Mouse (Mus musculus): Measurements from ENCODE around the gene Tnrc6c. TPM values are rescaled to one million over a fixed set of nuclear protein-coding genes. Genes with fewer than 3 reads are reported as not detected.
A peak's percentile ranks its signal among the peaks of the same experiment; 100 is the strongest.

Gene Tnrc6c
- polyA plus RNA-seq, 1 experiment from 2014 or later = 8.7 TPM

- Histone ChIP-seq H3K9ac (ENCODE audit: low read length) (no peak overlapping the region), H3K36me3 (ENCODE audit: control insufficient read depth, insufficient read depth, low read length) (no peaks in the 10 kb centered on the region), H3K27me3 (ENCODE audit: control insufficient read depth, insufficient read depth, low read length) (no peaks in the 10 kb centered on the region), H3K27ac (replicated peaks in 1 of 2; ENCODE audit: control insufficient read depth in 1 of 2, insufficient read depth in 1 of 2, low read depth in 2 of 2, low read length in 2 of 2) (no peak overlapping the region), H3K4me1 (ENCODE audit: control insufficient read depth in 2 of 2, insufficient read depth in 2 of 2, low read length in 2 of 2) (peaks cover 7 to 11% of the 10 kb centered on the region in 2 experiments; a peak in 3 of 4 replicates), H3K4me2 (ENCODE audit: low read length) (no peak overlapping the region), H3K9me3 (ENCODE audit: control insufficient read depth, low read length) (no peaks in the 10 kb centered on the region), H3K4me3 (ENCODE audit: control insufficient read depth in 1 of 2, insufficient read depth in 1 of 2, low read depth in 1 of 2, low read length in 2 of 2) (no peak overlapping the region)
- WGBS = 80% methylated on average over 7 of the region's 7 CpGs
- no peak for ATAC-seq (ENCODE audit: insufficient number of reproducible peaks, insufficient read depth, low FRiP score, low read depth)
Observed at GRCm38 (mm10) chr11:117801650-117802049, 147.6 kb downstream of the Tnrc6c start.

- ATAC-seq (ENCODE audit: insufficient number of reproducible peaks, insufficient read depth, low FRiP score, low read depth) = no peak
Observed at GRCm38 (mm10) chr11:117803166-117803688, 149.1 kb downstream of the Tnrc6c start.

GRCm38 (mm10) chr11:117806781-117807180 lies 152.7 kb downstream of the Tnrc6c start:
- H3K36me3 ChIP-seq (ENCODE audit: control insufficient read depth, insufficient read depth, low read length) = no peaks in the 10 kb centered on the region
- H3K9me3 ChIP-seq (ENCODE audit: control insufficient read depth, low read length) = no peaks in the 10 kb centered on the region
- H3K4me2 ChIP-seq (ENCODE audit: low read length) = no peak overlapping the region
- H3K27me3 ChIP-seq (ENCODE audit: control insufficient read depth, insufficient read depth, low read length) = no peaks in the 10 kb centered on the region
- 92% methylated on average over 6 of the region's 6 CpGs for WGBS
- no peak overlapping the region for H3K27ac ChIP-seq (replicated peaks in 1 of 2; ENCODE audit: control insufficient read depth in 1 of 2, insufficient read depth in 1 of 2, low read depth in 2 of 2, low read length in 2 of 2)
- no peak for ATAC-seq (ENCODE audit: insufficient number of reproducible peaks, insufficient read depth, low FRiP score, low read depth)
- H3K4me1 ChIP-seq (ENCODE audit: control insufficient read depth in 2 of 2, insufficient read depth in 2 of 2, low read length in 2 of 2) = peaks cover 6 to 16% of the 10 kb centered on the region in 2 experiments
- H3K4me3 ChIP-seq (ENCODE audit: control insufficient read depth in 1 of 2, insufficient read depth in 1 of 2, low read depth in 1 of 2, low read length in 2 of 2) = no peak overlapping the region
- H3K9ac ChIP-seq (ENCODE audit: low read length) = no peak overlapping the region

More at GRCm38 (mm10) chr11:117803166-117803688, 149.1 kb downstream of the Tnrc6c start:
- Histone ChIP-seq H3K4me2 (ENCODE audit: low read length) (no peak overlapping the region), H3K27ac (replicated peaks in 1 of 2; ENCODE audit: control insufficient read depth in 1 of 2, insufficient read depth in 1 of 2, low read depth in 2 of 2, low read length in 2 of 2) (no peak overlapping the region), H3K9ac (ENCODE audit: low read length) (no peak overlapping the region), H3K4me3 (ENCODE audit: control insufficient read depth in 1 of 2, insufficient read depth in 1 of 2, low read depth in 1 of 2, low read length in 2 of 2) (no peak overlapping the region), H3K27me3 (ENCODE audit: control insufficient read depth, insufficient read depth, low read length) (no peaks in the 10 kb centered on the region), H3K4me1 (ENCODE audit: control insufficient read depth in 2 of 2, insufficient read depth in 2 of 2, low read length in 2 of 2) (peaks cover 4 to 6% of the 10 kb centered on the region in 2 experiments; a peak in 3 of 4 replicates), H3K36me3 (ENCODE audit: control insufficient read depth, insufficient read depth, low read length) (no peaks in the 10 kb centered on the region), H3K9me3 (ENCODE audit: control insufficient read depth, low read length) (no peaks in the 10 kb centered on the region)
- WGBS = 90% methylated on average over 3 of the region's 3 CpGs

- Histone ChIP-seq H3K27me3 (ENCODE audit: control insufficient read depth, insufficient read depth, low read length) (no peaks in the 10 kb centered on the region), H3K9ac (ENCODE audit: low read length) (peak within 1 kb of the TSS; percentile 93), H3K4me2 (ENCODE audit: low read length) (peak within 1 kb of the TSS; percentile 96), H3K36me3 (ENCODE audit: control insufficient read depth, insufficient read depth, low read length) (peaks cover 26% of the 10 kb centered on the region), H3K4me3 (ENCODE audit: control insufficient read depth in 1 of 2, insufficient read depth in 1 of 2, low read depth in 1 of 2, low read length in 2 of 2) (peak within 1 kb of the TSS; percentile 83 to 93), H3K27ac (replicated peaks in 1 of 2; ENCODE audit: control insufficient read depth in 1 of 2, insufficient read depth in 1 of 2, low read depth in 2 of 2, low read length in 2 of 2) (peak within 1 kb of the TSS; percentile 63 to 65), H3K9me3 (ENCODE audit: control insufficient read depth, low read length) (no peaks in the 10 kb centered on the region), H3K4me1 (ENCODE audit: control insufficient read depth in 2 of 2, insufficient read depth in 2 of 2, low read length in 2 of 2) (peaks cover 6 to 22% of the 10 kb centered on the region in 2 experiments)
- WGBS = under 1% methylated on average over 75 of the region's 75 CpGs
- peak; percentile 59 for ATAC-seq (ENCODE audit: insufficient number of reproducible peaks, insufficient read depth, low FRiP score, low read depth)
Observed at GRCm38 (mm10) chr11:117809407-117810311, 155.6 kb downstream of the Tnrc6c start, which contains the start of the genes Gm20708 and Syngr2. Gene Gm20708 (plus strand): TSS chr11:117809668. Gene Syngr2 (plus strand): TSS chr11:117809668.

GRCm38 (mm10) chr11:117810401-117811046 lies 156.4 kb downstream of the Tnrc6c start:
- Histone ChIP-seq H3K9ac (ENCODE audit: low read length) (peak overlapping the region; percentile 93), H3K27ac (replicated peaks in 1 of 2; ENCODE audit: control insufficient read depth in 1 of 2, insufficient read depth in 1 of 2, low read depth in 2 of 2, low read length in 2 of 2) (peak overlapping the region; percentile 63 to 65), H3K27me3 (ENCODE audit: control insufficient read depth, insufficient read depth, low read length) (no peaks in the 10 kb centered on the region), H3K4me1 (ENCODE audit: control insufficient read depth in 2 of 2, insufficient read depth in 2 of 2, low read length in 2 of 2) (peaks cover 9 to 27% of the 10 kb centered on the region in 2 experiments), H3K4me3 (ENCODE audit: control insufficient read depth in 1 of 2, insufficient read depth in 1 of 2, low read depth in 1 of 2, low read length in 2 of 2) (peak overlapping the region; percentile 83 to 93), H3K36me3 (ENCODE audit: control insufficient read depth, insufficient read depth, low read length) (peaks cover 35% of the 10 kb centered on the region), H3K4me2 (ENCODE audit: low read length) (peak overlapping the region; percentile 96), H3K9me3 (ENCODE audit: control insufficient read depth, low read length) (no peaks in the 10 kb centered on the region)
- ATAC-seq (ENCODE audit: insufficient number of reproducible peaks, insufficient read depth, low FRiP score, low read depth) = peak; percentile 68
- WGBS = under 1% methylated on average over 21 of the region's 21 CpGs

Other genes with a start within 250 kb of the Tnrc6c start
- 0.08 TPM in 1 of 2 replicates, not detected in the other for gene Gm11733, start 169.9 kb upstream of the Tnrc6c start, polyA plus RNA-seq (2014; fragmentation: Nextera tagmentation; extraction: Ambion mirVana)
- 1.6 and 2.1 TPM in 2 replicates for gene Tmc8, start 127.8 kb downstream of the Tnrc6c start, polyA plus RNA-seq (2014; fragmentation: Nextera tagmentation; extraction: Ambion mirVana)
- gene Tmc6, start 127.9 kb downstream of the Tnrc6c start, polyA plus RNA-seq (2014; fragmentation: Nextera tagmentation; extraction: Ambion mirVana) = 18.2 and 22.5 TPM in 2 replicates
- 0.19 and 0.44 TPM in 2 replicates for gene 6030468B19Rik, start 143.4 kb downstream of the Tnrc6c start, polyA plus RNA-seq (2014; fragmentation: Nextera tagmentation; extraction: Ambion mirVana)
- gene Gm20708, start 155.4 kb downstream of the Tnrc6c start, polyA plus RNA-seq (2014; fragmentation: Nextera tagmentation; extraction: Ambion mirVana) = 0.71 and 1.0 TPM in 2 replicates
- gene Syngr2, start 155.4 kb downstream of the Tnrc6c start, polyA plus RNA-seq (2014; fragmentation: Nextera tagmentation; extraction: Ambion mirVana) = 99.4 and 102 TPM in 2 replicates
- 18.7 and 20.8 TPM in 2 replicates for gene Afmid, start 171.6 kb downstream of the Tnrc6c start, polyA plus RNA-seq (2014; fragmentation: Nextera tagmentation; extraction: Ambion mirVana)
- gene Tk1, start 171.8 kb downstream of the Tnrc6c start, polyA plus RNA-seq (2014; fragmentation: Nextera tagmentation; extraction: Ambion mirVana) = 98.0 and 100 TPM in 2 replicates
- 227 and 240 TPM in 2 replicates for gene Birc5, start 195.0 kb downstream of the Tnrc6c start, polyA plus RNA-seq (2014; fragmentation: Nextera tagmentation; extraction: Ambion mirVana)
- not detected in 2 replicates for gene Tmem235, start 206.5 kb downstream of the Tnrc6c start, polyA plus RNA-seq (2014; fragmentation: Nextera tagmentation; extraction: Ambion mirVana)
- 4.9 and 5.6 TPM in 2 replicates for gene Tha1, start 219.2 kb downstream of the Tnrc6c start, polyA plus RNA-seq (2014; fragmentation: Nextera tagmentation; extraction: Ambion mirVana)